Mouse (Mus musculus): ENCODE results near the gene Ly9. TPM values are rescaled to one million over a fixed set of nuclear protein-coding genes. Genes with fewer than 3 reads are reported as not detected.

Gene Ly9
- polyA plus RNA-seq, 1 experiment from 2014 or later, result not detected

DNA sequence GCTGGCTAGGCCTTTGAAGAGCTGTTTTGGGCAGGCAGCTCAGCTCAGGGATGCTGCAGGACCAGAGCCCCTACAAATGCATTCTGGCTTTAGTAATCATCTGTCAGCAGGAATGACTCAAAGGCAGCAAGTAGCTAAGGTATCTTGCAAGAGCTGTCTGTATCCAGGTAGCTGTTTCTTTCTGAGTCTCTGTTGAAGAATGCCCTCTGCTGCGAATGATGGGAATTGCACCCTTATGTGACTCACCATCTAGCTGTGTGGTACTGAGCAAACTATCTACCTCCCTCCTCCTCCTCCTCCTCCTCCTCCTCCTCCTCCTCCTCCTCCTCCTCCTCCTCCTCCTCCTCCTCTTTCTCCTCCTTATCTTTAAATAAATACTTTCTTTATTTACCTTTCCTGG, 3.6 kb upstream of the Ly9 start:
- no peak overlapping the region for H3K9ac ChIP-seq (replicated peaks; ENCODE audit: low read depth, low read length)
- H3K4me1 ChIP-seq (replicated peaks; ENCODE audit: control insufficient read depth, insufficient read depth, low read length), result no peaks in the 10 kb centered on the region
- no peak overlapping the region for H3K4me3 ChIP-seq (replicated peaks; ENCODE audit: low read length)
- no peaks in the 10 kb centered on the region for H3K36me3 ChIP-seq (ENCODE audit: control insufficient read depth, insufficient read depth)
- no peak overlapping the region for H3K27ac ChIP-seq (ENCODE audit: low read length)
- 50% methylated on average over 1 of the region's 1 CpGs for WGBS
- no peaks in the 10 kb centered on the region for H3K27me3 ChIP-seq (replicated peaks; ENCODE audit: control insufficient read depth, insufficient read depth, low read length)
- H3K4me2 ChIP-seq (ENCODE audit: low read length), result no peak overlapping the region
- ATAC-seq, result no peak
- no peaks in the 10 kb centered on the region for H3K9me3 ChIP-seq (ENCODE audit: control insufficient read depth, low read length)

DNA sequence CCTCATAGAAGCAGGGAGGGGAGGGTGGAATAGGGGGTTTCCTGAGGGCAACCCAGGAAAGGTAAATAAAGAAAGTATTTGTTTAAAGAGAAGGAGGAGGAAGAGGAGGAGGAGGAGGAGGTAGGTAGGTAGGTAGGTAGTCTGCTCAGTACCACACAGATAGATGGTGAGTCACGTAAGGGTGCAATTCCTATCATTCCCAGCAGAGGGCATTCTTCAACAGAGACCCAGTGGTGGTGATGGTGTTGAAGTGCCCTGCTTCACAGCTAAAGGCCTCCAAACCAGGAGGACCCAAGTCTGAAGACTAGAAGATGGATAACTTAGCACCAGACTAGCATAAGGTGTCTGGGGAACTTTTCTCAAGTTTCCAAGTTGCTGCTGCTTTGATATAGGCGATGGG, 2.8 kb upstream of the Ly9 start:
- no peak overlapping the region for H3K27ac ChIP-seq (ENCODE audit: low read length)
- no peaks in the 10 kb centered on the region for H3K36me3 ChIP-seq (ENCODE audit: control insufficient read depth, insufficient read depth)
- H3K4me1 ChIP-seq (replicated peaks; ENCODE audit: control insufficient read depth, insufficient read depth, low read length), result no peaks in the 10 kb centered on the region
- H3K9me3 ChIP-seq (ENCODE audit: control insufficient read depth, low read length), result no peaks in the 10 kb centered on the region
- no peaks in the 10 kb centered on the region for H3K27me3 ChIP-seq (replicated peaks; ENCODE audit: control insufficient read depth, insufficient read depth, low read length)
- H3K4me3 ChIP-seq (replicated peaks; ENCODE audit: low read length), result no peak overlapping the region
- no peak for ATAC-seq
- H3K9ac ChIP-seq (replicated peaks; ENCODE audit: low read depth, low read length), result no peak overlapping the region
- WGBS, result 93% methylated on average over 2 of the region's 2 CpGs
- H3K4me2 ChIP-seq (ENCODE audit: low read length), result no peak overlapping the region

DNA sequence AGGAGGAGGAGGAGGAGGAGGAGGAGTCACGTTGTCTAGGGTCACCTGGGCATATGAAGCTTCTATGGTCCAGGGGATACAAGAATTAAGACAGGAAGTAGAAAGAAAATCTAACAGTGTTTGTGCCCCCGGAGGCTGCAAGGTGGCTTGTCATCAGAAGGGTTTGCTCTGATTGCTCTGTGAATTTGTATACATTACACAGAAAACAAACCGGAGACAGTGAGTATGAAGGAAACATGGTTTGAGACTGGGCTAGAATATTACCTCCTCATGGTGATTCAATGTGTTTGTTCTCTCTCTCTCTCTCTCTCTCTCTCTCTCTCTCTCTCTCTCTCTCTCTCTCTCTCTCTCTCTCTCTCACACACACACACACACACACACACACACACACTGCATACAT, 554 bp downstream of the Ly9 start:
- Histone ChIP-seq H3K4me2 (ENCODE audit: low read length) (no peak overlapping the region), H3K27me3 (replicated peaks; ENCODE audit: control insufficient read depth, insufficient read depth, low read length) (no peaks in the 10 kb centered on the region), H3K9me3 (ENCODE audit: control insufficient read depth, low read length) (no peaks in the 10 kb centered on the region), H3K36me3 (ENCODE audit: control insufficient read depth, insufficient read depth) (no peaks in the 10 kb centered on the region), H3K9ac (replicated peaks; ENCODE audit: low read depth, low read length) (no peak overlapping the region), H3K4me1 (replicated peaks; ENCODE audit: control insufficient read depth, insufficient read depth, low read length) (no peaks in the 10 kb centered on the region), H3K4me3 (replicated peaks; ENCODE audit: low read length) (no peak overlapping the region), H3K27ac (ENCODE audit: low read length) (no peak overlapping the region)
- 81% methylated on average over 3 of the region's 3 CpGs for WGBS
- ATAC-seq, result no peak

DNA sequence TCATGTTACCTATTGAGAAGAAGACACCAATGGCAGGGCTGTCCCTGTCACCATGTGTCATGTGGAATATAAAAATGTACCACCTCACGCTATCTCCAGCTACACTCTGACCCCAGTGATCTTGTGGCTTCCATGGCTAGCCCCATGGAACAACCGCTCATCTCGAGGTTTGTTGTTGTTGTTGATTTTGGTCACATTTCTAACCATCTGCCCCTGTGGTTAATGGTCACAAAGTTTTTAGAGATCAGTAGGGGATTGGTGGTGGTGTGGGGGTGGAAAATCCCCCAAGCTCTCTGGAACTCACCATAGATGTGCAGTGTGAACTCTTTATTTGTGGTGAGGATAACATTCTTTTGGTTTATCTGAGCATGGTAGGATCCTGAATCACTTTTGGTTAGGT, 2.5 kb downstream of the Ly9 start:
- ATAC-seq, result no peak

DNA sequence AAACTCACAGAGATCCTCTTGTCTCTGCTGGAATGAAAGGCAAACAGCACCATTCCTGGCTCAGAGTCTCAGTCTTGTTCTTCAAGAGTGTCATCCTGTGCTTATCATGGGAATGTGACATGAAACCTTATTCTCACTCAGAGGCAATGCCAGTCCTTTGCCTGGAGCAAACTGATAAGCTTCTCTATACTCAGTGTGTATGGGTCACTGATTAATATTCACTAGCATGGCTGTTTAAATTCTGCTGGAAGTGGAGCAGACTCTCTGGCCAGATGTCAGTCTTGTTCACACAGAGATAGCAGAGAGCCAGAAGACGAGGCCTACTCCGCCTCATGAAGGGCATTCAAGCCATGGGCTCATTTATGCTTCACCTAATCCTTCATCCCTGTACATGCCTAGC, 22.6 kb downstream of the Ly9 start:
- 84% methylated on average over 2 of the region's 2 CpGs for WGBS
- ATAC-seq, result no peak

More for the DNA sequence above, 2.5 kb downstream of the Ly9 start:
- no peaks in the 10 kb centered on the region for H3K4me1 ChIP-seq (replicated peaks; ENCODE audit: control insufficient read depth, insufficient read depth, low read length)
- H3K9ac ChIP-seq (replicated peaks; ENCODE audit: low read depth, low read length), result no peak overlapping the region
- H3K4me2 ChIP-seq (ENCODE audit: low read length), result no peak overlapping the region
- H3K36me3 ChIP-seq (ENCODE audit: control insufficient read depth, insufficient read depth), result no peaks in the 10 kb centered on the region
- WGBS, result 91% methylated on average over 3 of the region's 3 CpGs
- H3K27ac ChIP-seq (ENCODE audit: low read length), result no peak overlapping the region
- no peak overlapping the region for H3K4me3 ChIP-seq (replicated peaks; ENCODE audit: low read length)
- H3K9me3 ChIP-seq (ENCODE audit: control insufficient read depth, low read length), result no peaks in the 10 kb centered on the region
- no peaks in the 10 kb centered on the region for H3K27me3 ChIP-seq (replicated peaks; ENCODE audit: control insufficient read depth, insufficient read depth, low read length)

DNA sequence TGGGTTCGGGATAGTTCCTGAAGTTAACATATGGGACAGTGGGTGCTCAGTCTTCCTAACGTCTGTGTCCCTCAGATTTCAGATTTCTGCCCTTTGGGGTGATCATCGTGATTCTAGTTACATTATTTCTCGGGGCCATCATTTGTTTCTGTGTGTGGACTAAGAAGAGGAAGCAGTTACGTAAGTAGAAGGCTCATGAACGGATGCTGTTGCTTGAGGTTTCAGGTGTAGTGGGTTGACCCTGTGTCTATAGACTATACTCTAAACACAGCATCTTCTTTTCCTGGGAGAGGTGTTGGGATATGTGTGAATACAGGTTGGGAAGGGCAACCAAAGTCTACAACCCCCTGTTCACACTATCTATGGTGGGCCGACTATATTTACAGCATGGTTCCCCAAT, 30.0 kb downstream of the Ly9 start:
- Histone ChIP-seq H3K27me3 (replicated peaks; ENCODE audit: control insufficient read depth, insufficient read depth, low read length) (no peaks in the 10 kb centered on the region), H3K4me1 (replicated peaks; ENCODE audit: control insufficient read depth, insufficient read depth, low read length) (no peaks in the 10 kb centered on the region), H3K9ac (replicated peaks; ENCODE audit: low read depth, low read length) (no peak overlapping the region), H3K36me3 (ENCODE audit: control insufficient read depth, insufficient read depth) (no peaks in the 10 kb centered on the region), H3K9me3 (ENCODE audit: control insufficient read depth, low read length) (no peaks in the 10 kb centered on the region), H3K27ac (ENCODE audit: low read length) (no peak overlapping the region), H3K4me3 (replicated peaks; ENCODE audit: low read length) (no peak overlapping the region), H3K4me2 (ENCODE audit: low read length) (no peak overlapping the region)
- ATAC-seq, result no peak
- 88% methylated on average over 7 of the region's 7 CpGs for WGBS

More for the DNA sequence above, 22.6 kb downstream of the Ly9 start:
- H3K4me2 ChIP-seq (ENCODE audit: low read length), result no peak overlapping the region
- no peak overlapping the region for H3K9ac ChIP-seq (replicated peaks; ENCODE audit: low read depth, low read length)
- H3K4me1 ChIP-seq (replicated peaks; ENCODE audit: control insufficient read depth, insufficient read depth, low read length), result no peaks in the 10 kb centered on the region
- no peaks in the 10 kb centered on the region for H3K9me3 ChIP-seq (ENCODE audit: control insufficient read depth, low read length)
- no peaks in the 10 kb centered on the region for H3K36me3 ChIP-seq (ENCODE audit: control insufficient read depth, insufficient read depth)
- H3K4me3 ChIP-seq (replicated peaks; ENCODE audit: low read length), result no peak overlapping the region
- H3K27me3 ChIP-seq (replicated peaks; ENCODE audit: control insufficient read depth, insufficient read depth, low read length), result no peaks in the 10 kb centered on the region
- H3K27ac ChIP-seq (ENCODE audit: low read length), result no peak overlapping the region

DNA sequence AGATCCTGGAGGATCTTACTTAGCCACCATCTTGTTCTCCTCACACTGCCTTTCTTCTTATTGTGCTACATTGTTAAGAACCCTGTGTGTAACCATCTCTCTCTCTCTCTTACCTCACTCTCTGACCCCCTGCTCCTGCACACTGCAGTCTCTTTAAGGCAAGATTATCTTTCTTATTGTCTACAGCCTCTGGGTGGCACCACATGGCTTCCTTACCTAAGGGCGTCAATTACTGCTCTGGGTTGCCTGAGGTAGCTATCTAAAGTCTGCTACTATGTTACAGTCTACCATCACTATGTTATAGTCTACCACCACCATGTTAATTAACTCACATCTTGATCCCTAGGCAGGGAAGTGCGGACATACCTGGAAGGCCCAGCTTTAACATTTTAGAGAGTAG, 38.8 kb downstream of the Ly9 start:
- Histone ChIP-seq H3K36me3 (ENCODE audit: control insufficient read depth, insufficient read depth) (no peaks in the 10 kb centered on the region), H3K4me1 (replicated peaks; ENCODE audit: control insufficient read depth, insufficient read depth, low read length) (no peaks in the 10 kb centered on the region), H3K27me3 (replicated peaks; ENCODE audit: control insufficient read depth, insufficient read depth, low read length) (no peaks in the 10 kb centered on the region), H3K9ac (replicated peaks; ENCODE audit: low read depth, low read length) (no peak overlapping the region), H3K4me3 (replicated peaks; ENCODE audit: low read length) (no peak overlapping the region), H3K4me2 (ENCODE audit: low read length) (no peak overlapping the region), H3K9me3 (ENCODE audit: control insufficient read depth, low read length) (no peaks in the 10 kb centered on the region), H3K27ac (ENCODE audit: low read length) (no peak overlapping the region)
- 53% methylated on average over 2 of the region's 2 CpGs for WGBS
- ATAC-seq, result no peak

DNA sequence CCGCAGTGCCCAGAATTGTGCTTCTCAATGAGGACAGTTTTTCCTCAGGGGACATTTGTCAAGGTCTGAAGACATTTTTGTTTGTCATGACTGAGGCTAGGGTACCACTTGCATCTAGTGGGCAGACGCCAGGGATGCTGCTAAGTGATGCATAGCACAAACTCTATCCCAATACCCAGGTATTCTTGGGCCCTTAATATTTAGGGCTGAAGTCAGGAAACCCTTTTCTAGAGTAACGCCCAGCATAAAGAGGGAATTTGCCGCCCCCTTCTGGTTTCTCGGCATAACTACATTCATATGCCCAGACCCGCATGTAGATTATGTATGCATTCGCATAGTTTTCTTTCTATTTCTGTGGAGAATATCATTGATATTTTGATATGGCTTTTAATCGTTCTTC, 40.4 kb downstream of the Ly9 start:
- Histone ChIP-seq H3K4me1 (replicated peaks; ENCODE audit: control insufficient read depth, insufficient read depth, low read length) (no peaks in the 10 kb centered on the region), H3K4me3 (replicated peaks; ENCODE audit: low read length) (no peak overlapping the region), H3K4me2 (ENCODE audit: low read length) (no peak overlapping the region), H3K27ac (ENCODE audit: low read length) (no peak overlapping the region), H3K27me3 (replicated peaks; ENCODE audit: control insufficient read depth, insufficient read depth, low read length) (no peaks in the 10 kb centered on the region), H3K9me3 (ENCODE audit: control insufficient read depth, low read length) (no peaks in the 10 kb centered on the region), H3K9ac (replicated peaks; ENCODE audit: low read depth, low read length) (no peak overlapping the region), H3K36me3 (ENCODE audit: control insufficient read depth, insufficient read depth) (no peaks in the 10 kb centered on the region)
- WGBS, result 25% methylated on average over 8 of the region's 8 CpGs
- ATAC-seq, result peak; percentile 71; the same call in 1 of the 2 replicates

DNA sequence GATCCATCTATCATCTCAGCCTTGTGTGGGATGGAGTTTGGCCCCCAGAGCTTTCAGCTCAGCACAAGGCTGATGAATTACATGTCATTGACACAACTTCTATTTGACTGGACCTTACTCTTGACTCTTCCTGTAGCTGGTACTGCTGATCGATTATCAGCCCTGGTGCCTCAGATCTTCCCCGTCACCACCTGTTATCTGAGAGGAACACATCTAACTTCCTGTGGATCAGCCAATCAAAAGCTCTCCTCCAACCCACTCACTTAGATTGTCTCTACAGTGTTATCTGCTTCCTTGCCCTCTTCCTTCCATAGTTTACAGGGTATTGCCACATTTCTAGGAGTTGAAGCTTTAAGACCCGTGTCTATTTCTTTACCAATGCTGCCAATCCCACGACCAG, 41.3 kb downstream of the Ly9 start:
- Histone ChIP-seq H3K4me2 (ENCODE audit: low read length) (no peak overlapping the region), H3K4me1 (replicated peaks; ENCODE audit: control insufficient read depth, insufficient read depth, low read length) (no peaks in the 10 kb centered on the region), H3K9me3 (ENCODE audit: control insufficient read depth, low read length) (no peaks in the 10 kb centered on the region), H3K9ac (replicated peaks; ENCODE audit: low read depth, low read length) (no peak overlapping the region), H3K4me3 (replicated peaks; ENCODE audit: low read length) (no peak overlapping the region), H3K27me3 (replicated peaks; ENCODE audit: control insufficient read depth, insufficient read depth, low read length) (no peaks in the 10 kb centered on the region), H3K36me3 (ENCODE audit: control insufficient read depth, insufficient read depth) (no peaks in the 10 kb centered on the region), H3K27ac (ENCODE audit: low read length) (no peak overlapping the region)
- WGBS, result 82% methylated on average over 4 of the region's 4 CpGs
- no peak for ATAC-seq

DNA sequence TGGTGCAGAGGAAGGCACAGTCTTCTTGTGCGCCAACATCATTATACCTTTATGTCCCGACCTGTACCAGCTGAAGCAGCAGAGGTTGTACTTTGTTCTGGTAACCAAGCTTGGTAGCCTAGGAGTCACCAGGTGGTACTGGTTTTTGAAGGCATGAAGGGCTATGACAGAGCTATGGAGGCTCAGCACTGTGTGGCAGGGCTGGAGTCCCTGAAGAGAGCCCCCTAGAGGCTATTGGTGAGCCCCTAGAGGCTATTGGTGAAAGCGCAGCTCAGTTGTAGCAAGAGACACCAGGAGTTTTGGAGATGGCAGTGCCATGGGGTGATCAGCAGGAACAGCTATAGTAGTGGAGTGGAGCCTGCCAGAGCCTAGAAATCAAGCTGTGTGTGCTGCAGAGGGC, 43.0 kb downstream of the Ly9 start:
- peak; percentile 63; the same call in 1 of the 2 replicates for ATAC-seq
- H3K9me3 ChIP-seq (ENCODE audit: control insufficient read depth, low read length), result no peaks in the 10 kb centered on the region
- no peak overlapping the region for H3K4me2 ChIP-seq (ENCODE audit: low read length)
- no peaks in the 10 kb centered on the region for H3K36me3 ChIP-seq (ENCODE audit: control insufficient read depth, insufficient read depth)
- H3K27ac ChIP-seq (ENCODE audit: low read length), result no peak overlapping the region
- no peaks in the 10 kb centered on the region for H3K4me1 ChIP-seq (replicated peaks; ENCODE audit: control insufficient read depth, insufficient read depth, low read length)
- no peak overlapping the region for H3K4me3 ChIP-seq (replicated peaks; ENCODE audit: low read length)
- WGBS, result 52% methylated on average over 3 of the region's 3 CpGs
- no peaks in the 10 kb centered on the region for H3K27me3 ChIP-seq (replicated peaks; ENCODE audit: control insufficient read depth, insufficient read depth, low read length)
- H3K9ac ChIP-seq (replicated peaks; ENCODE audit: low read depth, low read length), result no peak overlapping the region
